Mouse (Mus musculus) yolk sac, embryonic 10.5 days (tissue): ENCODE results near the gene Ube3c.
"Not testable (repeated sequence)": the region's sequence is repeated elsewhere in the genome, so short reads cannot be mapped to it uniquely, and the experiment has no call there.

Source experiments
- DNase-seq: peaks from one replicate; pipeline ENCODE4 v3.0.0-alpha.2; 2017; ENCODE audit warnings: low spot score

Gene Ube3c

GRCm38 (mm10) chr5:29568848-29569377 is at the start of gene Ube3c:
TSS of gene Ube3c (plus strand) at chr5:29569242.
- peak; percentile 96 for DNase-seq

- no peak for DNase-seq
Measured at GRCm38 (mm10) chr5:29560111-29560510, 8.9 kb upstream of the Ube3c start.

- DNase-seq, result no peak
Measured at GRCm38 (mm10) chr5:29560667-29561066, 8.4 kb upstream of the Ube3c start.

- DNase-seq, result no peak
Measured at GRCm38 (mm10) chr5:29569378-29570280, 587 bp downstream of the Ube3c start.

- DNase-seq, result not testable (repeated sequence)
Measured at GRCm38 (mm10) chr5:29574286-29574685, 5.2 kb downstream of the Ube3c start.

GRCm38 (mm10) chr5:29575085-29575484 is 6.0 kb downstream of the Ube3c start:
- DNase-seq, result no peak

GRCm38 (mm10) chr5:29577795-29578631 is 9.0 kb downstream of the Ube3c start:
- DNase-seq, result no peak

GRCm38 (mm10) chr5:29583880-29584595 is 15.0 kb downstream of the Ube3c start:
- DNase-seq, result peak; percentile 42

- DNase-seq, result not testable (repeated sequence)
Measured at GRCm38 (mm10) chr5:29592161-29592560, 23.1 kb downstream of the Ube3c start.

- no peak for DNase-seq
Measured at GRCm38 (mm10) chr5:29606546-29606945, 37.5 kb downstream of the Ube3c start.

GRCm38 (mm10) chr5:29625610-29626009 is 56.6 kb downstream of the Ube3c start:
- DNase-seq, result no peak

- DNase-seq, result no peak
Measured at GRCm38 (mm10) chr5:29629941-29630340, 60.9 kb downstream of the Ube3c start.

- no peak for DNase-seq
Measured at GRCm38 (mm10) chr5:29631711-29632110, 62.7 kb downstream of the Ube3c start.

GRCm38 (mm10) chr5:29636298-29636697 is 67.3 kb downstream of the Ube3c start:
- DNase-seq, result no peak

- DNase-seq, result no peak
Measured at GRCm38 (mm10) chr5:29636884-29637283, 67.8 kb downstream of the Ube3c start.

GRCm38 (mm10) chr5:29641124-29641884 is 72.3 kb downstream of the Ube3c start:
- no peak for DNase-seq

GRCm38 (mm10) chr5:29651696-29652095 is 82.7 kb downstream of the Ube3c start:
- no peak for DNase-seq

- DNase-seq, result no peak
Measured at GRCm38 (mm10) chr5:29657590-29658339, 88.7 kb downstream of the Ube3c start.

- not testable (repeated sequence) for DNase-seq
Measured at GRCm38 (mm10) chr5:29661246-29661645, 92.2 kb downstream of the Ube3c start.

- DNase-seq, result no peak
Measured at GRCm38 (mm10) chr5:29665391-29665790, 96.3 kb downstream of the Ube3c start.
